Comparison of ENCODE assay signal across 17 mouse cellular contexts in genomic region chr12:44432727-44433126, GRCm38 (mm10).
"Had no signal": no experiment of that assay in that cellular context is flagged by ENCODE, and none has a peak within 500 bp of the region (broad histone marks: within the 10 kb centered on the region; RNA-seq: fewer than 3 reads in every experiment).

No protein-coding gene starts in this region.

- H3K9ac ChIP-seq: liver, postnatal 0 days; lung, embryonic 15.5 days; midbrain, embryonic 13.5 days; neural tube, embryonic 12.5 days; stomach, embryonic 15.5 days had no signal

- H3K27me3 ChIP-seq: lung, embryonic 15.5 days; megakaryocyte, embryonic 14.5 days; midbrain, embryonic 13.5 days; neural tube, embryonic 12.5 days; stomach, embryonic 15.5 days had no signal

- ATAC-seq: liver, postnatal 0 days; lung, postnatal 0 days; midbrain, embryonic 13.5 days had no signal

- H3K36me3 ChIP-seq: lung, embryonic 15.5 days; midbrain, embryonic 13.5 days; neural tube, embryonic 12.5 days; stomach, embryonic 15.5 days had no signal

- H3K4me3 ChIP-seq: lung, embryonic 15.5 days; megakaryocyte, embryonic 14.5 days; midbrain, embryonic 13.5 days; neural tube, embryonic 12.5 days; stomach, embryonic 15.5 days had no signal

- H3K4me2 ChIP-seq: lung, embryonic 15.5 days; midbrain, embryonic 11.5 days; midbrain, embryonic 13.5 days; neural tube, embryonic 12.5 days; stomach, embryonic 15.5 days had no signal

- DNase-seq: liver, postnatal 0 days; lung, adult 2 months; lung, postnatal 14 days; lung, postnatal 36 days; right cerebral cortex, postnatal 14 days; thymus, adult 2 months; thymus, postnatal 25 days; thymus, postnatal 4 days had no signal

- H3K27ac ChIP-seq: lung, embryonic 15.5 days; macrophage; midbrain, embryonic 13.5 days; neural tube, embryonic 12.5 days; stomach, embryonic 15.5 days; stomach, postnatal 0 days had no signal

- H3K4me1 ChIP-seq: lung, embryonic 15.5 days; megakaryocyte, embryonic 14.5 days; stomach, embryonic 15.5 days had no signal

- H3K9me3 ChIP-seq: lung, embryonic 15.5 days; megakaryocyte, embryonic 14.5 days; midbrain, embryonic 13.5 days; neural tube, embryonic 12.5 days; stomach, embryonic 15.5 days had no signal
